Mouse (Mus musculus): ENCODE results near the gene Twist2. TPM values are rescaled to one million over a fixed set of nuclear protein-coding genes. Genes with fewer than 3 reads are reported as not detected.

Gene Twist2
- total RNA-seq (2021) = 1 to 10 TPM; 6.1 to 6.8 TPM
- long read RNA-seq, experiment 1, transcript Twist2-201 (2 exons, 1,329 nt) = major isoform, 5 of 5 reads
- long read RNA-seq, experiment 1, partial matches to known transcripts = 0 of 5 reads
- long read RNA-seq, experiment 1, other reads (novel, unspliced or antisense) = 0 of 5 reads
- long read RNA-seq, experiment 2, partial matches to known transcripts = 0 of 1 reads
- long read RNA-seq, experiment 2, other reads (novel, unspliced or antisense) = 0 of 1 reads

DNA sequence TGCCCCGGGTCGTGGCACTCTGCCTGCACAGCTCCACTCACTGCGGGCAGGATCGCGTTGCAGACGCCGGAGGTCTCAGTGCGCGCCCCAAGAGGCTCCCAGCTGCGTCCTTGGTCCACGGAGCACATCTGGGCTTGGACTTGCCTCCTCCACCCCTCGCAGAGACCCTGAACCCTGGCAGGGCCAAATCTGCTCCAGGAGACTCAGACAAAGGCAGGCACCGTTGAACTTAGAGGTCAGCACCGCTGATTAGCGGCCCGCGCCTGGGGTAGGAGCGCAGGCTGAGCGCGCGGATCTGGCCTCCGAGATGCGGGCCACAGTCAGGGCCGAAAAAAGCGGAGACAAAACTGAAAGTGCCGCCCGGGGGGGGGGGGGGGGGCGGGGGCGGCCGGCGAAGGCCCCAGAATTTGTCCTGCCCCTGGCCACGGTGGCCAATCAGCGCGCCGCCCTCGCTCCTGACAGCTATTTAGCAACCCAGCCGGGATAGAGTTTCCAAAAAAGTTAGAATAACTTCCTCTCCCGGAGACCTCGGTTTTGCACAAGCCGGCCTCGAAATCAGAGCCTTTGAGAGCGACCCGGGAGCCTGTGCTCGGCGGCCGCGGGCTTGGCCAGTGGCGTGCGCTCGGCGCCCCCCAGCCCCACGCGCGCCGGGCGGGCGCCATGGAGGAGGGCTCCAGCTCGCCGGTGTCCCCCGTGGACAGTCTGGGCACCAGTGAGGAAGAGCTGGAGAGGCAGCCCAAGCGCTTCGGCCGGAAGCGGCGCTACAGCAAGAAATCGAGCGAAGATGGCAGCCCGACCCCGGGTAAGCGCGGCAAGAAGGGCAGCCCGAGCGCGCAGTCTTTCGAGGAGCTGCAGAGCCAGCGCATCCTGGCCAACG, at the start of gene Twist2:
Gene Twist2 (plus strand): TSS at position 495 of the 877 bp plus-strand sequence.
- DNase-seq (ENCODE audit: low spot score in 2 of 2) = peak; percentile 48 to 75

DNA sequence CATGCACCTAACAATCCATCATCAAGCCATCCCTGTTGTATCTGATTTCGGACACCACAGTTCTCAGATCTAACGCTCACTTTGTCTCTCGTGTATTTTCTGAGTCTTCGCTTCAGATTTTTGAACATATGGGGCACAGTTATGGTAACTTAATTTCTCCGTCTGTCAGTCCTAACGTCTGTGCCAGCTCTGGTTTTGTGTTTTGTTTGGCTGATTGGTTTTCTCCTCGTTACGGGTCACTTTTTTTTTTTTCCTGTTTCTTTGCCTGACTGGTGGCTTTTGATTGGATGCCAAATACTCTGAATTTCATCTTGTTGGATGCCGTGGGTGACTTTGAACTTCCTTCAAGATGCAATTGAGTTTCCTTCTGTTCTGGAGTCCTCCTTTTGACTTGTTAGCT, 48.3 kb upstream of the Twist2 start:
- no peak for DNase-seq (ENCODE audit: low spot score in 2 of 2)

GRCm38 (mm10) chr1:91755102-91755501, 46.2 kb upstream of the Twist2 start:
- DNase-seq (ENCODE audit: low spot score in 2 of 2) = peak; percentile 27 to 57

- DNase-seq (ENCODE audit: low spot score in 2 of 2) = no peak
Observed at GRCm38 (mm10) chr1:91757292-91757691, 44.0 kb upstream of the Twist2 start.

DNA sequence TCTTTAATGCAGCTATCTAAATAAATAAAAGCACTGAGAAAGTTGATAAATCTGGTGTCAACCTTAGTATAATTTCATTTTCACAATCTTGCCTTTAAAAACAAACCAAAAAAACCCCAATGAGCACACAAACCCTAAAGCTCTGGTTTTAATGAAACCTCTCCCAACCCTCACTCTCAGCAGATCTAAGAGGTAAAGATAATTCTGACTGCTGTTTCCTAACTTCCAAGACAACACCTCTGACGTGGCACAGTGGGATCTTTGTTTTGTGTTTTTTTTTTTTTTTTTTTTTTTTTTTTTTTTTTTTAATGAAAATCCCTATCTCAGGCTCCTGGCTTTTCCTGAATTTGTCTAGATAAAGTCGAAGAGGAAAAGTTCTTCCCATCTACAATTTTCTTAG, 43.1 kb upstream of the Twist2 start:
- DNase-seq (ENCODE audit: low spot score in 2 of 2) = no peak

DNA sequence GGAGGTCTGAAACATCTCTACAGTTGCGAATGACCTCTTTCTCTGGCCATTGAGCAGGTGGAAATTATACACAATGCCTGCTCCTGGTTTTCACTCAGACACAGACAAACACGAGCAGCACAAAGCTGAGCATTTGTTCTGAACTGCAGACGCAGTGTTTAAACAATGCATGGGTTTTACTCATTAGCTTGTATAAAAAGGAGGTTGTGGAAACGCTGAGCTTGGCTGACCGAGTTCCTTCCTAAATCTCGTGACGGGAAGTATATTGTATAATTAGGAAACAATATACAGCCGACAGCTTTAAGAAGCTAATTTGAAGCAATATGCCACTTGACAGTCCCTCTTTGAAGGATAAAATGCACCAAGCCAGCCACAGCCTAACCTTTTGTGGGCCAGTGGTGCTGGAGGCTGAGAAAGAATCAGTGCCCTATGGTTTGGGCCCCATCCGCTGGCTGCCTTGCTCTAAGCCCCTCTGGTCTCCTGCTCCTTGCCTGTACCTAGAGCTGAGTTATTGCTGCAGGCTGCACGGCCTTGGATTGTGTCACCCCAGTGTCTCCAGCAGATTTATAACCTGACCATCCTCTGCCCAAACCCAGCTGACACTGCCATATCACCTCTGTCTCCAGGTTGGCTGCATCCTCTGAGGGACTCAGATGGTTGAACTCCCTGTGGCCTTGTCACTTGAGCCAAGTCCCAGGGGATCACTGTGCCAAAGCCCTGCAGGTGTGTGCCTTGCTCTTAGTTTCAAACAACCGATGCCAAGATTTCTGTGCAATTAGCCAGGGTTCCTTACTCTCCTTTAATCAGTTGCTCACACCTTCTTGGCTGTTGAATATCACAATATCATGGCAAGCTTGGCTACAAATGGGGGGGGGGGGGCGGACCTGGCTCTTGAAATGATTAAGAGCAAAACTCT, 42.4 kb upstream of the Twist2 start:
- no peak for DNase-seq (ENCODE audit: low spot score in 2 of 2)

- no peak for DNase-seq (ENCODE audit: low spot score in 2 of 2)
Observed at GRCm38 (mm10) chr1:91760140-91760986, 40.9 kb upstream of the Twist2 start.

DNA sequence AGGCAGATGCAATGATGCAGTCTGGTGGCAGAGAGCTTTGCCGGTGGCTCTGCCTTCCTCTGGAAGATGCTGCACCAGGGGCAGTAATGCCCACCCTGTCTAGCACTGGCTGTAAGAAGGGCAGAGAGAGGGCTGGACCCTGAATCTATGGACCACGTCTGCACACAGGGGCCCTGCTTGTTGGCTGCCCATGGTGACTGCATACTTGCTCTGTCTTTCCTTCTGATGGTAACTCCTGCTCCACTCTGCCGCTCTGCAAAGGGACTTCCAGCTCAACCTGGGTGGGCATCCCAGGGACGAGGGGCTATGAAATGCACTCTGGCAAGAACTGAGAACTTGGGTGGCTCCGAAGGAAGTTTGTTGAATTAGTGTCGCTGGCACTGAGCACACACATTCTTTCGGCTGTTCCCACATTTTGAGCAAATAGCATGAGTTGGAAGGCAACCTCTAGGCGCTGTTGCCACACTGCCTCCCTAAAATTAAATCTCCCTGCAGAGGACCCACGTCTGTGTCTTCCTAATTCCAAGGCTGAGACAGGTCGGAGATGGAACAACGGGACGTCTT, 38.7 kb upstream of the Twist2 start:
- no peak for DNase-seq (ENCODE audit: low spot score in 2 of 2)

- DNase-seq (ENCODE audit: low spot score in 2 of 2) = no peak
Observed at GRCm38 (mm10) chr1:91770221-91770624, 31.0 kb upstream of the Twist2 start.

DNA sequence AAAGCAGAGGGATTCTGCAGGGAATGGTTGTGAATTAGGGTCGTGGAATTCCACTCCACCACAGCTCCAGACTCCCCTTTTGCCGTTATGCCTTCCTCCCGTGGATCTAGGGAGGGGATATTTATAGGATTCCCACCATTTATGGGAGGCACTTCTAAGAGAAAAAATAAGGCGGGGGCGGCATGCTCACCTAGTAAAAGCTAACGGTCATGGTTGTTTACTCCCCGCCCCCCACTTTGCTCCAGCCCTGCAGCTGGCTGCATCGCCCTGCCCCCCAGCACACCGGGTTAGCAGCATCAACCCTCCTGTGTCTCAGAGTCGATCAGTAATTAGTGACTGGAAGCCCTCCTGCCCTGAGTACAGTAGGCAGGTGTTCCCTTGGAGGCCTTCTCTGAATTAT, 30.6 kb upstream of the Twist2 start:
- DNase-seq (ENCODE audit: low spot score in 2 of 2) = no peak

- no peak for DNase-seq (ENCODE audit: low spot score in 2 of 2)
Observed at GRCm38 (mm10) chr1:91776928-91777327, 24.3 kb upstream of the Twist2 start.

DNA sequence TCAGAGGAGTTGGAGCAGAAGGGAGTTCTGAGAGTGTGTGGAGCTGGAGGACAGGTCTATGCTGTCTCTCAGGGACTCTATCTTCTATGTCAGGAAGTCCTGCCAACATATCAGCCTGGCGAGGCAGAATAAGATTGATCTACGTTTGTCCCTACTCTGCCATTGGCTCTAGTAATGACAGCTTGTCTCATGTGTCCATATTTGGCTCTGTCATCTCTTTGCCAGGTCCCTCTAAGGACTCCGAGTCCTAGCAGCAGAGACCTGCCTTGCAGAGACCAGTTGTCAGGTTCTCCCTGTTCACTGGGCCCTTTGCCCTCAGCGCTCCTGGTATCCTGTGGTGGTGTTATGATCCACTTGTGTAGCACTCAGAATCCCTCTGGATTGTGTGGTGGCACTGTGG, 21.4 kb upstream of the Twist2 start:
- DNase-seq (ENCODE audit: low spot score in 2 of 2) = no peak

- no peak for DNase-seq (ENCODE audit: low spot score in 2 of 2)
Observed at GRCm38 (mm10) chr1:91781182-91781581, 20.1 kb upstream of the Twist2 start.

- no peak for DNase-seq (ENCODE audit: low spot score in 2 of 2)
Observed at GRCm38 (mm10) chr1:91784162-91784561, 17.1 kb upstream of the Twist2 start.

- no peak for DNase-seq (ENCODE audit: low spot score in 2 of 2)
Observed at GRCm38 (mm10) chr1:91799323-91799722, 1.9 kb upstream of the Twist2 start.

DNA sequence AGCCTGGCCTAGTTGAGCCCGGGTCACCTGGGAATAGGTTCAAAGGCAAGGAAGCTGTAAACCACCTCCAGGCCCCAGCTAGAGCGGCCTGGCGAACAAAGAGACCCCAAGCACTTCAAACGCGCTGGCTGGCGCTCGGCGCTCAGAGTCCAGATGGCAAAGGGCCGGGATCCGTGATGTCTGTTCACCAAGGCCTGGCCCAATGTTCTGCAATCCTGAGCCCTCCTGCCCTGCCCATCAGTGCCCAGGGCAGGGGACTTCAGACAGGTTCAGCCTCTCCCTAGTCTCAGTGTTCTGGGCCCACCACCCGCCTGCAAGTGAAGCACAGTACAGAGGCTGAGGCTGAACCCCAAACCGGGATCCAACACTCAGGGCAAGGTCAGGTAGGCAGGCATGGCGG, 913 bp upstream of the Twist2 start:
- no peak for DNase-seq (ENCODE audit: low spot score in 2 of 2)

GRCm38 (mm10) chr1:91801844-91802366, 644 bp downstream of the Twist2 start:
- peak in 1 of 2 experiments; percentile 15 for DNase-seq (ENCODE audit: low spot score in 2 of 2)

- DNase-seq (ENCODE audit: low spot score in 2 of 2) = no peak
Observed at GRCm38 (mm10) chr1:91802406-91803121, 1.3 kb downstream of the Twist2 start.

DNA sequence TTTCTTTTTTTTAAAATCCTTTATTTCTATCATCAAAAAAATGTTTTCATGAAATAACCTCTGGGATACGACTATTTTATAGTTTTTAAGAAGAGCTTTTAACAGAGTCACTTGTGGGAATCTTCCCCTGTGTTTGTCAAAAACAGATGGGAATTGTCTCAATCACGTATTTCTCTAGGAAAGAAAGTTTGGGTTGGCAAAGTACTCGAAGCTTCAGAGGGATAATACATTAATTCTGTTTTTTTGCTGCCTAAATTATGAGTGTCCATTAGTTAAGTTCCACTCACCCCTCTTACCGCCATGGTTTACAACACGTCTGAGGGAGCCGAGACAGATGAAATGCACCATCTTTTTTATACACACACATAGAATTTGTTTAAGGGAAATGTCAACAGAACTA, 2.2 kb downstream of the Twist2 start:
- no peak for DNase-seq (ENCODE audit: low spot score in 2 of 2)

Measured in gastrocnemius, postnatal 4 days (tissue).